Mouse (Mus musculus): Measurements from ENCODE around the gene Nr1d2. TPM values are rescaled to one million over a fixed set of nuclear protein-coding genes. Genes with fewer than 3 reads are reported as not detected.

The Nr1d2 gene
- 15.9 and 18.0 TPM in 2 replicates for total RNA-seq (2014; rRNA removed)
- 8.7 and 9.5 TPM in 2 replicates for polyA plus RNA-seq (2015; fragmentation: Nextera tagmentation; extraction: Ambion mirVana)

DNA sequence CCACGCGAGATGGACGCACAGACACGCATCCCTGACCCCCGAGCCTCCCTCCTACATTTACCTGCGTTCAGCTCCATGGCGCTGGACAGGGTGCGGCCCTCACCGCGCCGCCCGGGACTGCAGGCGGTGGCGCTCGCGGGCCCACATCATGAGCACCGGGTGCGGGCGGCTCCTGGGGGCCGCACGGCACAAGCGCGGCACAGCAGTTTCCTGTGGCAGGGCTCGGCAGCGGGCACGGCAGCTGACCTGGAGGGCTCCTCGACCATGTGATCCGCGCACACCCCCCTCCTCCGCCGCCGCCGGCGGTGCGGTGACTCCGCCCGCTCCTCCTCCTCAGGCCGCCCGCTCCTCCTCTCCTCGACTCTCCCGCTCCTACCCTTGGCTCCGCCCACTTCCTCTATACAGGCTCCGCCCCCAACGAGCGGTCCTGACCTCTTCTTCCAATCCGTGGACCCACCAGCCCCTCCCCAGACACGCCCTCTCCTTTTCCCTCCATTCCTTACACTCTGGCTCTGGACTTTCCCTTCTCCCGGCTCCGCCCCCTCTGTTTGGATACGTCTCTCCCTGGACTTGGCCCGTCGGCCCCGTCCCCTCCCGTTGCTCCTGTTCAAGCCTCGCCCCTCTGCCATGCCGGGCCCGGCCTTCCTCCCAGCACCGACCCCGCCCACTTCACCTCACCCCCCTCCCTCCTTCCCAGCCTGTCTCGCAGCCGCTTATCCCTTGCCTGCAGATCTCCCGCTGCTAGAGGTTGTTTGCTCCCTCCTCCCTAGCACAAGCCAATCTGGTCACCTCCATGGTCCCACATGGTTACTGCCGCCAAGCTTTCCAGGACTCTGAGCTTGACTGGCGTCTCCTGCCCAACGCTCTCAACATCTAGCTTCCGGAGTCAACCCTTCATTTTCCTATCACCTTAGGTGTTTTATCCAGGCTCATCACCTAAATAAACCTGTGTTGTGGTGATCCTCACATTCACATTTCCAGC lies at the start of gene Nr1d2:
TSS of gene Nr1d2 (minus strand) at position 378 of the 982 bp plus-strand sequence.
- peak within 1 kb of the TSS; percentile 77 for H3K4me2 ChIP-seq (ENCODE audit: low read depth, low read length)
- no peaks in the 10 kb centered on the region for H3K27me3 ChIP-seq (ENCODE audit: insufficient read depth, low read length)
- peak; percentile 98 for DNase-seq (ENCODE audit: low spot score)
- H3K9ac ChIP-seq (replicated peaks; ENCODE audit: low read length), result peak within 1 kb of the TSS; percentile 84
- peak; percentile 7; the same call in 1 of the 2 replicates for TF ChIP-seq CTCF (IDR thresholded peaks at IDR 0.05; ENCODE audit: low read depth)
- H3K27ac ChIP-seq, result peak within 1 kb of the TSS; percentile 95
- H3K36me3 ChIP-seq (ENCODE audit: insufficient read depth, low read length), result no peaks in the 10 kb centered on the region
- no peaks in the 10 kb centered on the region for H3K4me1 ChIP-seq (ENCODE audit: insufficient read depth, low read length)
- H3K9me3 ChIP-seq (ENCODE audit: low read length), result no peaks in the 10 kb centered on the region
- peak; percentile 93 for ATAC-seq
- H3K4me3 ChIP-seq (ENCODE audit: low read length), result peak within 1 kb of the TSS; percentile 88
- under 1% methylated on average over 46 of the region's 66 CpGs for WGBS

DNA sequence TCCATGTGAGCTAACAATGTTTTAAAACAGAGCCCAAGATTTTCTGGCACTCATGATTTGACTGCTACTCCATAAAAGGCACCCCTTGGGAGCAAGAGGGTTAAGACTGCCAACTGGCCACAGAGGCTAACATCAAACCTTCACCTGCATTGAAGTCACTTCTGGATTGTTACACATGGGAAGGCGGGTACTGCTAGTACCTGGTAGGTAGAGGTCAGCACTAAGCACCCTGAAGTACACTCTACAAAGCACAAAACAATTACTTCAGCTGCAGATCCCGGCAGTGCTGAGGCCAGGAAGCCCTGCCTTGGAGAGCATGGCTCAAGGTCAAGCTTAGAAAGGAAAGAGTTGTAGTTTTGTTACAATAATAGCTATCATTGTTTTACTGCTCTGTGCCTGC lies 48.5 kb upstream of the Nr1d2 start:
- ATAC-seq, result no peak
- WGBS, result 82% methylated on average over 2 of the region's 2 CpGs
- no peak overlapping the region for H3K4me2 ChIP-seq (ENCODE audit: low read depth, low read length)
- H3K27me3 ChIP-seq (ENCODE audit: insufficient read depth, low read length), result no peaks in the 10 kb centered on the region
- H3K4me1 ChIP-seq (ENCODE audit: insufficient read depth, low read length), result no peaks in the 10 kb centered on the region
- H3K27ac ChIP-seq, result no peak overlapping the region
- no peak for DNase-seq (ENCODE audit: low spot score)
- no peak overlapping the region for H3K9ac ChIP-seq (replicated peaks; ENCODE audit: low read length)
- no peak for TF ChIP-seq CTCF (IDR thresholded peaks at IDR 0.05; ENCODE audit: low read depth)
- no peak overlapping the region for H3K4me3 ChIP-seq (ENCODE audit: low read length)
- H3K9me3 ChIP-seq (ENCODE audit: low read length), result no peaks in the 10 kb centered on the region
- peaks cover 5% of the 10 kb centered on the region; the same call in 1 of the 2 replicates for H3K36me3 ChIP-seq (ENCODE audit: insufficient read depth, low read length)

DNA sequence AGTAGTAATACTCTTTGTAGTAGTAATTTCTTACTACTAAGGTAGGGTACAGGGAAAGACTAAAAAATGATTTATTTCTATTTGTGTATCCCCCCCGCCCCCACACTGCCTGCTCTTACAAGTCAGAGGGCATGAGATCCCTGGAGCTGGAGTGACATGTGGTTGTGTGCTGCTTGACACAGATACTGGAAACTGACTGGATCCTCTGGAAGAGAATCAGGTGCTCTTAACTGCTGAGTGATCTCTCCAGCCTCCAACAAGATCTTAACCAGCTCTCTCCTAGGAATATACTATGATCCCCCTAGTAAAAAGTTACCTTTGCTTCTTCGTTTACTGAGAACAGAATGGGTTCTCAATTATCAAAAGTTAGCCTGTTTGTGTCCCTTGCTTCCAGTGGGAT lies 47.5 kb upstream of the Nr1d2 start:
- Histone ChIP-seq H3K9ac (replicated peaks; ENCODE audit: low read length) (no peak overlapping the region), H3K4me1 (ENCODE audit: insufficient read depth, low read length) (no peaks in the 10 kb centered on the region), H3K36me3 (ENCODE audit: insufficient read depth, low read length) (peaks cover 5% of the 10 kb centered on the region; the same call in 1 of the 2 replicates), H3K27me3 (ENCODE audit: insufficient read depth, low read length) (no peaks in the 10 kb centered on the region), H3K27ac (no peak overlapping the region), H3K4me3 (ENCODE audit: low read length) (no peak overlapping the region), H3K4me2 (ENCODE audit: low read depth, low read length) (no peak overlapping the region), H3K9me3 (ENCODE audit: low read length) (no peaks in the 10 kb centered on the region)
- DNase-seq (ENCODE audit: low spot score), result no peak
- no peak for ATAC-seq
- TF ChIP-seq CTCF (IDR thresholded peaks at IDR 0.05; ENCODE audit: low read depth), result no peak
- WGBS, result 89% methylated on average over 2 of the region's 2 CpGs

DNA sequence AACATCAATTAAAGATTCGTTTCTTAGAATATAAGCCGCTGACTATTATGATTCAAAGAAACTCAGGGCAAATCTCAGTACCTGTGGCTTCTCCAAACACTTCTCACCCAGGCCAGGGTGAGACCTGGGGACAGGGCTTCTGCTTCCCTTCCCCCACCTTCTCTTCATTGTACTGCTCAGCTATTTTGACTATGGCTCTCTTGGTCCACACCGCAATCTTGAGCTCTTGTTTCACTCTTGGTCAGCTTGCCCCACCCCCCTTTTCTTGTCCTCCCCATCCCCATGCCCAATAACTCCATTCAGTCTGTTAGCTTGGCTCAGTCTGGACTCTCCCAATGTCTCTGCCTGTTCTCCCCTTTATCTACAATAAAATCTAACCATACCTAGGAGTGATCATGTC lies 46.5 kb upstream of the Nr1d2 start:
- no peak overlapping the region for H3K4me2 ChIP-seq (ENCODE audit: low read depth, low read length)
- H3K4me3 ChIP-seq (ENCODE audit: low read length), result no peak overlapping the region
- no peak for ATAC-seq
- peaks cover 5% of the 10 kb centered on the region; the same call in 1 of the 2 replicates for H3K36me3 ChIP-seq (ENCODE audit: insufficient read depth, low read length)
- H3K4me1 ChIP-seq (ENCODE audit: insufficient read depth, low read length), result no peaks in the 10 kb centered on the region
- H3K27me3 ChIP-seq (ENCODE audit: insufficient read depth, low read length), result no peaks in the 10 kb centered on the region
- no peak for TF ChIP-seq CTCF (IDR thresholded peaks at IDR 0.05; ENCODE audit: low read depth)
- H3K9me3 ChIP-seq (ENCODE audit: low read length), result no peaks in the 10 kb centered on the region
- WGBS, result 90% methylated on average over 3 of the region's 3 CpGs
- H3K9ac ChIP-seq (replicated peaks; ENCODE audit: low read length), result no peak overlapping the region
- H3K27ac ChIP-seq, result no peak overlapping the region
- DNase-seq (ENCODE audit: low spot score), result no peak

DNA sequence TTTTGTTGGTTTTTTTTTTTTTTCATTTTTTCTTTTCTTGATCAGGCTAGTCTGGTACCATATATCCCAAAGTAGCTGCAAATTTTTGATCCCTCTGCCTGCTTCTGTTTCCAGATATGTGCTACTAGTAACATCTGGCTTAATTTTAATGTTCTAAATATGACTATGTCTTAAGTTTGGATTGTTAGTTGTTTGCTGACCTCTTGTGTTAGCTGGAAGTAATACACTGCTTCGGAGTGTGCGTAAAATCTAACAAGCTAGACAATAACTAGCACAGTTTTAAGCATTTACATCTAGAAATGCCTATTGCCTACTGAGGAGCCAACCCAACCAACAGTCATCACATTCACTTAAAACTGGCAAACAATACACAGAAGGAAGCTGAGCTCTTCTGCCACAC lies 45.7 kb upstream of the Nr1d2 start:
- Histone ChIP-seq H3K36me3 (ENCODE audit: insufficient read depth, low read length) (peaks cover 5% of the 10 kb centered on the region; the same call in 1 of the 2 replicates), H3K4me1 (ENCODE audit: insufficient read depth, low read length) (no peaks in the 10 kb centered on the region), H3K9ac (replicated peaks; ENCODE audit: low read length) (no peak overlapping the region), H3K27me3 (ENCODE audit: insufficient read depth, low read length) (no peaks in the 10 kb centered on the region), H3K9me3 (ENCODE audit: low read length) (no peaks in the 10 kb centered on the region), H3K27ac (no peak overlapping the region), H3K4me3 (ENCODE audit: low read length) (no peak overlapping the region), H3K4me2 (ENCODE audit: low read depth, low read length) (no peak overlapping the region)
- 0 out of 2 replicates have a peak, but pooled peaks have one; percentile 40 for ATAC-seq
- 74% methylated on average over 2 of the region's 2 CpGs for WGBS
- peak; percentile 66 for TF ChIP-seq CTCF (IDR thresholded peaks at IDR 0.05; ENCODE audit: low read depth)
- DNase-seq (ENCODE audit: low spot score), result peak; percentile 56

DNA sequence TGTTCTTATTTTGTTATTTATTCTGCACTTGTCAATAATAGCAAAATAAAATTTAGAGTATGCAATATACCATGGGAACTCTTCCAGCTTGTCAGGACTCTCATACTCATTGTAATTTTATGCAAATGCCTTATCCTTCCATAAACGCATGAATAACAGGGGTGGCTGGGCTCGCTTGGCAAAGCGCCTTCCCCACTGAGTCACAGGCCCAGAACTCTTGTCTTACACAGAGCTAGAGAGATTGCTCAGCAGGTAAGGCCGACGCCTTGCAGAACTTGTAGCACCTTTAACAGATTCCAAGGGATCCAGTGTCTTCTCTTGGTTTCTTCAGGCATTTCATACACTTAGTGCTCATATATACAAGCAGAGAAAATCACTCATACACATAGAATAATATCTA lies 41.4 kb upstream of the Nr1d2 start:
- no peak overlapping the region for H3K4me3 ChIP-seq (ENCODE audit: low read length)
- H3K27me3 ChIP-seq (ENCODE audit: insufficient read depth, low read length), result no peaks in the 10 kb centered on the region
- TF ChIP-seq CTCF (IDR thresholded peaks at IDR 0.05; ENCODE audit: low read depth), result no peak
- no peak for ATAC-seq
- H3K27ac ChIP-seq, result no peak overlapping the region
- DNase-seq (ENCODE audit: low spot score), result no peak
- H3K9ac ChIP-seq (replicated peaks; ENCODE audit: low read length), result no peak overlapping the region
- no peaks in the 10 kb centered on the region for H3K4me1 ChIP-seq (ENCODE audit: insufficient read depth, low read length)
- H3K9me3 ChIP-seq (ENCODE audit: low read length), result no peaks in the 10 kb centered on the region
- 62% methylated on average over 5 of the region's 5 CpGs for WGBS
- H3K36me3 ChIP-seq (ENCODE audit: insufficient read depth, low read length), result peaks cover 13% of the 10 kb centered on the region
- H3K4me2 ChIP-seq (ENCODE audit: low read depth, low read length), result no peak overlapping the region

Measured in hindbrain, postnatal 0 days (tissue).